ENCODE assay signal across 9 mouse cellular contexts in genomic region chr11:72535519-72535918, GRCm38 (mm10). TPM values are rescaled to one million over a fixed set of nuclear protein-coding genes. Genes with fewer than 3 reads are reported as not detected.
DNase-seq lines count a peak whose midpoint lies in the region; ATAC-seq and TF ChIP-seq lines count a peak whose summit lies in the region.
"Had no signal": no experiment of that assay in that cellular context is flagged by ENCODE, and none has a peak within 500 bp of the region (broad histone marks: within the 10 kb centered on the region; RNA-seq: fewer than 3 reads in every experiment).

No protein-coding gene starts in this region.

- peaks cover 13% of the 10 kb centered on the region for H3K4me1 ChIP-seq in hindbrain, embryonic 10.5 days (replicated peaks)
- H3K4me1 ChIP-seq in hindbrain, embryonic 13.5 days (replicated peaks): no peaks in the 10 kb centered on the region
- no peaks in the 10 kb centered on the region for H3K4me1 ChIP-seq in neural tube, embryonic 11.5 days (ENCODE audit: control insufficient read depth, insufficient read depth, low read length)
- H3K4me1 ChIP-seq in neural tube, embryonic 15.5 days: no peaks in the 10 kb centered on the region
- peaks cover 13% of the 10 kb centered on the region for H3K4me1 ChIP-seq in liver, postnatal 0 days (ENCODE audit: insufficient read depth)

- H3K9me3 ChIP-seq in hindbrain, embryonic 10.5 days: 0 out of 2 replicates have a peak, but pooled peaks cover 3% of the 10 kb centered on the region
- H3K9me3 ChIP-seq in hindbrain, embryonic 13.5 days: 0 out of 2 replicates have a peak, but pooled peaks cover 4% of the 10 kb centered on the region
- no peaks in the 10 kb centered on the region for H3K9me3 ChIP-seq in neural tube, embryonic 11.5 days (ENCODE audit: control insufficient read depth, low read length)
- no peaks in the 10 kb centered on the region for H3K9me3 ChIP-seq in neural tube, embryonic 15.5 days (replicated peaks)
- H3K9me3 ChIP-seq in liver, postnatal 0 days (ENCODE audit: low read length): peaks cover 3% of the 10 kb centered on the region; the same call in 1 of the 2 replicates

- TF ChIP-seq EP300 in liver, postnatal 0 days (IDR thresholded peaks at IDR 0.05; ENCODE audit: low read depth): no peak

- 84% methylated on average over 3 of the region's 3 CpGs for WGBS in hindbrain, embryonic 10.5 days
- WGBS in hindbrain, embryonic 13.5 days: 81% methylated on average over 3 of the region's 3 CpGs
- 86% methylated on average over 3 of the region's 3 CpGs for WGBS in neural tube, embryonic 11.5 days
- 76% methylated on average over 3 of the region's 3 CpGs for WGBS in neural tube, embryonic 15.5 days
- 75% methylated on average over 3 of the region's 3 CpGs for WGBS in liver, postnatal 0 days (ENCODE audit: insufficient replicate concordance)

- no peak for ATAC-seq in hindbrain, embryonic 13.5 days (ENCODE audit: low FRiP score)
- ATAC-seq in neural tube, embryonic 11.5 days (ENCODE audit: insufficient read depth, low FRiP score, low TSS enrichment): no peak
- no peak for ATAC-seq in neural tube, embryonic 15.5 days (ENCODE audit: low FRiP score)
- no peak for ATAC-seq in liver, postnatal 0 days
- no peak for ATAC-seq in megakaryocyte, adult 5-6 weeks (ENCODE audit: poor library complexity, severe bottlenecking)
- ATAC-seq in megakaryocyte-erythroid progenitor cell, adult 5-6 weeks (replicated peaks; ENCODE audit: low FRiP score, low TSS enrichment, poor library complexity, severe bottlenecking): no peak

- peak; percentile 76 for TF ChIP-seq CTCF in liver, postnatal 0 days (IDR thresholded peaks at IDR 0.05; ENCODE audit: low read depth)

- no peak overlapping the region for H3K27ac ChIP-seq in hindbrain, embryonic 10.5 days
- H3K27ac ChIP-seq in hindbrain, embryonic 13.5 days: no peak overlapping the region
- no peak overlapping the region for H3K27ac ChIP-seq in neural tube, embryonic 11.5 days (ENCODE audit: low read depth, low read length)
- no peak overlapping the region for H3K27ac ChIP-seq in neural tube, embryonic 15.5 days (replicated peaks)
- no peak overlapping the region for H3K27ac ChIP-seq in liver, postnatal 0 days (ENCODE audit: low read depth)

- no peaks in the 10 kb centered on the region for H3K36me3 ChIP-seq in hindbrain, embryonic 10.5 days
- no peaks in the 10 kb centered on the region for H3K36me3 ChIP-seq in hindbrain, embryonic 13.5 days
- H3K36me3 ChIP-seq in neural tube, embryonic 11.5 days (ENCODE audit: control insufficient read depth, insufficient read depth, low read length): no peaks in the 10 kb centered on the region
- no peaks in the 10 kb centered on the region for H3K36me3 ChIP-seq in neural tube, embryonic 15.5 days
- no peaks in the 10 kb centered on the region for H3K36me3 ChIP-seq in liver, postnatal 0 days (replicated peaks; ENCODE audit: insufficient read depth, low read length)

- no peak overlapping the region for H3K9ac ChIP-seq in hindbrain, embryonic 13.5 days
- H3K9ac ChIP-seq in neural tube, embryonic 11.5 days (ENCODE audit: low read length): no peak overlapping the region
- no peak overlapping the region for H3K9ac ChIP-seq in neural tube, embryonic 15.5 days (replicated peaks)
- H3K9ac ChIP-seq in liver, postnatal 0 days (replicated peaks): no peak overlapping the region

- H3K27me3 ChIP-seq in hindbrain, embryonic 10.5 days (ENCODE audit: insufficient read depth, poor library complexity, severe bottlenecking): no peaks in the 10 kb centered on the region
- H3K27me3 ChIP-seq in hindbrain, embryonic 13.5 days: 0 out of 2 replicates have a peak, but pooled peaks cover 2% of the 10 kb centered on the region
- no peaks in the 10 kb centered on the region for H3K27me3 ChIP-seq in neural tube, embryonic 11.5 days (ENCODE audit: control insufficient read depth, insufficient read depth, low read length)
- H3K27me3 ChIP-seq in neural tube, embryonic 15.5 days (replicated peaks): no peaks in the 10 kb centered on the region
- H3K27me3 ChIP-seq in liver, postnatal 0 days (ENCODE audit: insufficient read depth, low read length): no peaks in the 10 kb centered on the region

- no peak overlapping the region for H3K4me2 ChIP-seq in hindbrain, embryonic 13.5 days
- H3K4me2 ChIP-seq in neural tube, embryonic 11.5 days (ENCODE audit: low read depth): no peak overlapping the region
- H3K4me2 ChIP-seq in neural tube, embryonic 15.5 days: no peak overlapping the region
- H3K4me2 ChIP-seq in liver, postnatal 0 days (ENCODE audit: low read depth, low read length): no peak overlapping the region

- peak; percentile 9 for DNase-seq in hindbrain, embryonic 10.5 days (ENCODE audit: low spot score)
- peak; percentile 20 for DNase-seq in neural tube, embryonic 11.5 days (ENCODE audit: low spot score)
- peak; percentile 50 for DNase-seq in liver, postnatal 0 days
- no peak for DNase-seq in adrenal gland, postnatal 14 days
- DNase-seq: gastrocnemius, postnatal 36 days had no signal

- no peak overlapping the region for H3K4me3 ChIP-seq in hindbrain, embryonic 10.5 days
- H3K4me3 ChIP-seq in hindbrain, embryonic 13.5 days: no peak overlapping the region
- no peak overlapping the region for H3K4me3 ChIP-seq in neural tube, embryonic 11.5 days (ENCODE audit: low read depth, low read length)
- H3K4me3 ChIP-seq in neural tube, embryonic 15.5 days (replicated peaks): no peak overlapping the region
- no peak overlapping the region for H3K4me3 ChIP-seq in liver, postnatal 0 days (ENCODE audit: low read depth, low read length)

RNA-seq across cellular contexts. Expression of gene Spns3, which starts 14.8 kb away (rescaled TPM):
- polyA plus RNA-seq in hindbrain, embryonic 10.5 days (2016; fragmentation: Nextera tagmentation; extraction: Ambion mirVana): 0.09 and 0.16 TPM in 2 replicates
- 0.10 and 0.16 TPM in 2 replicates for polyA plus RNA-seq in hindbrain, embryonic 13.5 days (2015; fragmentation: Nextera tagmentation; extraction: Ambion mirVana)
- polyA plus RNA-seq in neural tube, embryonic 11.5 days (2014; fragmentation: Nextera tagmentation; extraction: Ambion mirVana): 0.25 TPM in 1 of 2 replicates, not detected in the other
- polyA plus RNA-seq in neural tube, embryonic 15.5 days (2015; fragmentation: Nextera tagmentation; extraction: Ambion mirVana): 0.06 and 1.1 TPM in 2 replicates
- 1.8 and 1.9 TPM in 2 replicates for polyA plus RNA-seq in liver, postnatal 0 days (2015; fragmentation: Nextera tagmentation; extraction: Ambion mirVana)
- 4.7 and 5.4 TPM in 2 replicates for total RNA-seq in megakaryocyte, adult 5-6 weeks (2015)
- total RNA-seq in megakaryocyte, adult 5-6 weeks (2017): 4.3 and 6.4 TPM in 2 replicates
- total RNA-seq in megakaryocyte-erythroid progenitor cell, adult 5-6 weeks (2014; fragmentation: Nextera tagmentation): 9.2 and 14.0 TPM in 2 replicates
- 3.8 and 7.1 TPM in 2 replicates for total RNA-seq in megakaryocyte-erythroid progenitor cell, adult 5-6 weeks (2017)
- 0.15 and 0.49 TPM in 2 replicates for total RNA-seq in adrenal gland, postnatal 14 days (2021)

RNA-seq across cellular contexts. Expression of gene Spns2, which starts 45.8 kb away (rescaled TPM):
- polyA plus RNA-seq in hindbrain, embryonic 10.5 days (2016; fragmentation: Nextera tagmentation; extraction: Ambion mirVana): 4.0 and 5.5 TPM in 2 replicates
- 8.4 and 9.7 TPM in 2 replicates for polyA plus RNA-seq in hindbrain, embryonic 13.5 days (2015; fragmentation: Nextera tagmentation; extraction: Ambion mirVana)
- polyA plus RNA-seq in neural tube, embryonic 11.5 days (2014; fragmentation: Nextera tagmentation; extraction: Ambion mirVana): 7.1 and 7.7 TPM in 2 replicates
- 9.4 and 12.6 TPM in 2 replicates for polyA plus RNA-seq in neural tube, embryonic 15.5 days (2015; fragmentation: Nextera tagmentation; extraction: Ambion mirVana)
- 4.1 and 4.9 TPM in 2 replicates for polyA plus RNA-seq in liver, postnatal 0 days (2015; fragmentation: Nextera tagmentation; extraction: Ambion mirVana)
- total RNA-seq in megakaryocyte, adult 5-6 weeks (2015): 2.8 and 2.9 TPM in 2 replicates
- total RNA-seq in megakaryocyte, adult 5-6 weeks (2017): 0.15 and 4.8 TPM in 2 replicates
- 38.3 and 46.8 TPM in 2 replicates for total RNA-seq in megakaryocyte-erythroid progenitor cell, adult 5-6 weeks (2014; fragmentation: Nextera tagmentation)
- 16.0 and 23.3 TPM in 2 replicates for total RNA-seq in megakaryocyte-erythroid progenitor cell, adult 5-6 weeks (2017)
- total RNA-seq in adrenal gland, postnatal 14 days (2021): 6.9 and 13.1 TPM in 2 replicates
